Mouse (Mus musculus) heart, postnatal 14 days (tissue): ENCODE measurements around the gene Fhit. TPM values are rescaled to one million over a fixed set of nuclear protein-coding genes. Genes with fewer than 3 reads are reported as not detected.

Experiments
- DNase-seq, 2 experiments: peaks; one replicate each; pipeline ENCODE4 v3.0.0; 2021 to 2022
- intact Hi-C: fragments of 180-260 bp; cut with DNase I; formaldehyde crosslinking; loops from one replicate; pipeline ENCODE4 v1.15.1; 2025
- total RNA-seq, 2 experiments: library from RNA; stranded (reverse); gene quantifications; 2 replicates each; pipeline ENCODE4 v1.2.3; 2021

Gene Fhit
- total RNA-seq, 2 experiments from 2014 or later: 4.3 to 7.1 TPM

DNA sequence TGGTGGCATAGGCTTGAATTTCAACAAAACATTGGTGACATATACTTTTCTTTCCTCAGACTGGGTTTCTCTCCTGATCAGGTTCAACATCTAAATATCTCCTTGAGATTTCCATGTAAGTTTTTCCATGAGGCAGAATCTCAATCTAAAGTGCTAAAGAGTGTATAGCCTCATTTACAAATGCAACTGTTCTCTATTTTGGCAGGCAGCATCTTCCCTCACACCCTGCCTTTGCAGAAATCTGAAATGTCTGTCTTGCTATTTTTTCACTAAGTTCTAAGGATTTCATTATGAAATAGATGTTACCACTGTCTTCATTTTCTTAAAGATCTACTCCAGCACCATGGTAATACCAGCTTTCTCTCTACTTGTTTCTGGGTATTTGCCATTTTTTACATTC is 1368.4 kb downstream of the Fhit start:
- DNase-seq: no peak
- intact Hi-C loops: no loop called here

GRCm38 (mm10) chr14:9788402-9788950 is 1373.4 kb downstream of the Fhit start:
- no peak for DNase-seq
- intact Hi-C loops: no loop called here

DNA sequence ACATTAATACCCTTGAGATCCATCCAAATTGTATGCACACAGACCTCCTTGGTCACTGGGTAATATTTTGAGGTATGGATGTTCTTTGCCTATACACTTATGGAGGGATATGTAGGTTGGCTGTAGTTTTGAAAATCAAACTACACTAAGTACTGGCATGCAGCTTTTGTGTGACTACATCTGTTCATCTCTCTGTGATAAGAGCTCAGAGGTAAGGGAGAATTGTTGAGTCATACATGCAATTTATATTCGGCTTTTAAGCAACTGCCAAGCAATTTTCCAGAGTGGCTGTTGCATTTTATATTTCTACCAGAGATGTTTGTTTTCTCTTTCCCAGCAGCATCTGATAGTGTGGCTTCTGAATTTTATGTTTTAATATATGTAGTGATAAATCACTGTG is 1374.4 kb downstream of the Fhit start:
- intact Hi-C loops: no loop called here
- DNase-seq: no peak

DNA sequence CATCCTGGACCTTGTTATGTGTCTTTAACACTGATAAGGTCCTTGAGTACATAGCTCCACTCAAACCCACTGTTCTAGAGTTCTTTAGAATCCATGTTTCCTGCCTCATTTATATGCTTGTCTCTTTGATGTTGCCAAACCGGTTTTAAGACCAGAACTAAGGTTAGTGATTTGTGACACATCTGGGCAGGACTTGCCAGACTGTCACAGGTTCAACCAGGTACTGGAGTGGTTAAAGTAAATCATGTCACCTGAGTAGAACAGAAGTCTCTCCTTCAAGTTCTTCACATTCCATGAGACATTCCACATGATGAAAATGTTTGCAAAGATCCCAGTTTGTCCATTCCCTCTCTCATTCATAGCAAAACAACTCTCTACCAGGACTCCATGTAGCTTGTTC is 1376.0 kb downstream of the Fhit start:
- intact Hi-C loops: no loop called here
- no peak for DNase-seq

GRCm38 (mm10) chr14:9751341-9751740 is 1410.5 kb downstream of the Fhit start:
- DNase-seq: no peak
- intact Hi-C loops: no loop called here

DNA sequence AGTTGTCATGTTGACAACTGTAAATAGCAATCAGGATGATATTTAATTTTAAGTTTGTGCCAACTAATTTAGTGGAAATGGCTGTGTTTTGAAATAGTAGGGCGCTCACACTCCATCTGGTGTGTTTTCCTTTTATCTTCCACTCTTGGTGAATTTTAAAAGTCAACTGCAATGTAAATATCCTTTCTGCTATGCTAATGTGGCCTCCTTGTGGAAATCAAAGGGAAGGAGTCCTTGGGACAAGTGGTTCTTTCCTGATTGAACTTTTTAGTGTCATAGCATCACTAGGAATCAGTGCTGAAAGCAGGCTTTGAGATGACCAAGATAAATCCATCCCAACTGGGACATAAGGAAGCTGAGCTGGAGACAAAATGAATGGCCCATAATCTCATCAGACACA is 1413.1 kb downstream of the Fhit start:
- no peak for DNase-seq
- intact Hi-C loops: no loop called here

GRCm38 (mm10) chr14:9721917-9722472 is 1439.8 kb downstream of the Fhit start:
- DNase-seq: no peak
- intact Hi-C loops: no loop called here

- DNase-seq: no peak
- intact Hi-C loops: no loop called here
Measured at GRCm38 (mm10) chr14:9698621-9699020, 1463.2 kb downstream of the Fhit start.

- DNase-seq: no peak
- intact Hi-C loops: no loop called here
Measured at GRCm38 (mm10) chr14:9697101-9697500, 1464.7 kb downstream of the Fhit start.

DNA sequence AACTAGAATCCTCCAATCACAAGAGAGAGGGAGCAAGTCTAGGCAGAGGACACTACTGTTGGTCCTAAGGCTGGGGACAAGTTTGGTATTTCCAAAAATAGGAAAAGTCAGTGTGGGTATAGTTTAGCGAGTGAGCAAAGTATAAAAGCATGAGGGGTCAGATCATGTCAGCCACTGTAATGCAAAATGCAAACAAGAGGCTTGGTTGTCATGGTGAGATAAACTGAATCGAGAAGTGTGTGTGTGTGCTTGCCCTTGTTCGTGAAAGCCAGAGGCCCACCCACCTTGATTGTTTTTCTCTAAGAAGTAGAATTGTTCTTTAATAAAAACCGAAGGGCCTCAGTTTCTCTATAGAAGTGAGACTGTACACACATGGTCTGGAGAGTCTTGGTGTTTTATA is 1465.8 kb downstream of the Fhit start:
- intact Hi-C loops: no loop called here
- DNase-seq: no peak

DNA sequence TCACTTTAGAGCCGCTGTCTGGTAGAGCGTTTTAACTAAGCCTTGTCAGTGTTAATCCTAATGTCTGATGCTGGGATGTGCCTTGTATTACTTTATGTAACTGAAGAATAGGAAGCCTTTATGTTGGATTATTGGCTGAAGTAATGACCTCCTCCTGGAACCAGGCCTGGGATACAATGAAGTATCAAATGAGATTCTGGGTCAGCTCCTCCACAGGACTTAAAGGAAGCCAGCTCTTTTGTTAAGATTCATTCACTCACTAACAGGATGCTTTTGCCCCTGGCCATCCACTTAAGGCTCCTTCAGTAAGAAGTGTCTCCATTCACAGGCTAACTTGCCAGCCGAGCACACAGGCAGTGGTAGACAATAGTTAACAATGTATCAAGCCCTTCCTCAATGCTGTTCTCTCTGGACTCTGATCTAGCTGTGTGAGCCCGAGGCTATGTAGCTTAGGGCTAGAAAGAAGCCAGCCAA is 1466.6 kb downstream of the Fhit start:
- intact Hi-C loops: no loop called here

GRCm38 (mm10) chr14:9688664-9689257 is 1473.1 kb downstream of the Fhit start:
- intact Hi-C loops: no loop called here
- no peak for DNase-seq

More for the DNA sequence above, 1466.6 kb downstream of the Fhit start:
- no peak for DNase-seq

GRCm38 (mm10) chr14:9684362-9684761 is 1477.5 kb downstream of the Fhit start:
- no peak for DNase-seq
- intact Hi-C loops: no loop called here

- intact Hi-C loops: no loop called here
- no peak for DNase-seq
Measured at GRCm38 (mm10) chr14:9672728-9673127, 1489.1 kb downstream of the Fhit start.

DNA sequence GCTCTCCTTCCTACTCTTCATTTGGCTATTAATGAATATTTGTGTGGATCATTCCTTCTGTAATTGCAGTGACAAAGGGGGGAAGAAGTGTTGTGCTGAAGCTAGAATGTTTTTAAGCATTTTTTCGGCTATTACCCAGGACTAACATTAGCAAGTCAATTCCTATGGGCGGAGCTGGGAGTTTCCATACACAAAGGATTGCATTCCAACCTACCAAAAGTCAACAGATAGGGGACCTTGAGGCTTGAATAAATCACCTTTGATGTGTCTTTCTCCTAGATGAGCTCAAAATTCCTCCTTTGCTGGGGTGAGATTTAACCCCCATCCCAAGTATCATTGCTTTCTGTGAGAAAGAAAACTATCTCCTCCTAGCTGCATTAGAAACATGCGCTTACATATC is 1490.1 kb downstream of the Fhit start:
- intact Hi-C loops: no loop called here
- no peak for DNase-seq

DNA sequence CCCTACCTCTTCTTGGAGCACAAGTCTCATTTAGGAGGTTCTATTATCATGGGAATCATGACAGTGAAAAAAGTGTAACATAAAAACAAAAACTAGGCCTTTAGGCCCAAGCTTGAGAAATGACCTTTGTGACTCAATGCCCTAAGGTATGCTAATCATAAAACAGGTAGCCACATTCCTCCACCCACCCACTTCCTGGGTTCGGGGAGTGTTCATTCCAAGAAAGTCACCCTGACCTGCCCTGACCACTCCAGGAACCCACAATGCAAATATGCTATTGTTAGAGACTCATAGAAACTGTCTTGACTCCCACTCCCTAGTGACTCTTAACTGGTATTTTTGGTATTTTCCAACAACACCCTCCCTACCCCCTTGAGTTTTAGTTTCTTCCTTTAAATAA is 1492.1 kb downstream of the Fhit start:
- DNase-seq: no peak
- intact Hi-C loops: no loop called here

DNA sequence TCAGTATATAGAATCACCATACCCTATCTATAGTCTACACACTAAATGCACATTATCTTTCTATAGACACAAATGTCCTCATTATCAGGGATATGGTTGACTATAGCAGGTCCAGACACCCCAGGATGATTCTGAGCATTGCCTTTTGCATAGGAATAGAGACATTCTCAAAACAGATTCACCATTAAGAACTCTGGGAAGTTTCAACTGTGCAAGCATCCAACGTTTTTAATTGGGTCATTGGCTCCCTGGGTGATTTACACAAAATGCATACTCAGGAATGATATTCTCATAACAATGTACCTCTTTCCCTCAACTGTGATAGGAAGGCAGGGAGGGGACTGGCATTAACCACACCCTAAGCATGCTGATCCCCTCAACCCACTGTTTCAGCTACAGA is 1503.4 kb downstream of the Fhit start:
- no peak for DNase-seq
- intact Hi-C loops: no loop called here

GRCm38 (mm10) chr14:9651417-9651816 is 1510.4 kb downstream of the Fhit start:
- DNase-seq: no peak
- intact Hi-C loops: no loop called here

DNA sequence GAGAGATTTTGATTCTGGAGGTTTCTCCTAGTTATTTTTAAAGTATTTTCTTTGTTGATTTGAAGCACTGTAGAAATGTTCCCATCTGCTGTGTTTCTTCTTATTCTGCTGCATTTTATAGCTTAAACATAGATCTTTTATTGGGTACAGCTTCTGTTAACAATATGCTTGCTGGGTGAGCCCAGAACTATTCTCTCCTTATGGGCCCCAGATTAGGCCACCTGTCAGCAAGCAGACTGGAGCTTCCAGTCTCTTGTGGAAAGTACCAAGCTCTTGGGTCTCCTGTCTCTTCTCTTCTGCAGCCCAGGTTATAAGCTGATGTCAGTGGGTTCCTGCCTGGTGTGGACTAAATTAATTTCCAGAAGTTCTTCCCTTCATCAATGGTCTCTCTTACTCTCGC is 1513.4 kb downstream of the Fhit start:
- no peak for DNase-seq
- intact Hi-C loops: no loop called here

DNA sequence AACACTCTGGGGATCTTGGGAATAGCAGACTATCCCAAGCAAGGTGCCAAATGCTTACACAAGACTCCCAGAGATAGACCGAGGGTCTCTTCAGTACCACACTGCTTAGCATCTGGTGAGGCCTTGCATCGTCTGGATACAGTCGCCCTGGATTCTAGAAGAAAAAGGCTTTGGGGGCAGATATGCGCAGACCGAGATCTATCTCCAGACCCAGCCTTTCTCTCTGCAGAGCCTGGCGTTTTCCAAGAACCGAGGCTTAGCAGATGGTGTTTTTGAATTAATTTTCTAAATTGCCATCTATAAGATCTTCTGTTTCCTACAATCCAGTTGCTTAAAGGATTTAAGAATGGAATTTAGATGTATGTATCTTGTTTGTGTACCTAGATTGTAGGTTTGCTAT is 1515.6 kb downstream of the Fhit start:
- no peak for DNase-seq
- intact Hi-C loops: no loop called here

DNA sequence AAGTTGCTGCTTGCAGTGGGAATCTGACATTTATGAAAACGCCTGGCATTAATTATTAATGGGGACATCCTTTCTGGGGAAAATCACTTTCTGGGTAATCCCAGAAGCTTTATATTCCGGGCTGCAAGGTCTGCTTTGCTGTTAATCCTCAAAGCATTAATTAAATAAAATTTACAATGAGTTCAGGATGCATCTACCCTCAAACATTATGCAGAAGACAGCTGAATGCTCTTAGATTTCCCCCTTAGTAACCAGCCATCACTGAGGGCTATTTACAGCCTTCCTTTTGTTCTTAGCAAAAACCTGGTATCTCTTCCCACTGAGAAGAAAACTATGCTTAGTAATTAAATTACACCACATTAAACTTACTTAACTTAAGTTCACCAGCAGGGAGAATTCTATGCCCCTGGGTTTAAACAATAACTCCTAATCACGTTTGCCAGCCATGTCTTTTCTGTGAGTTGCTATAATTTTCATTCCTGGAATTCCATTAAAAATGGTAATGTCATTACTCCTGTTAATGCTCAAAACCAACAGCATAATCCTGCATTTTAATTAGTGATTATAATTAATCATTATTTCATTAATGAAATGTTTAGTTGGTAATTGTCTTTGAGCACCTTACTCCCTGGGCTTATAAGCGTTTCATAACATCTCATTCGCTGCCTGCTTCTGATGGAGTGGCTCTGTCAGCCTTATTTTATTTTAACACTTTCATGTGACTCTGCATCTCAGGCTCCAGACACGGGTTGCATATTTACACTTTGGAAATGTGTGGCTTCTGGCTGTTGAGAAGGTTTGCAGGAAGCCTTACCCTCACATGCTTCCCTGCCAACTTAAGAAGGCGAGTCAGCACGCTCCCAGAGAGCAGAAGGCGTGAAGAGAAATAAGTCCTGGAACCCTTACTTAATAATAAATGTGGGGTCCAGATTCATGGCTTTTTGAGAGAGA is 1517.3 kb downstream of the Fhit start:
- intact Hi-C loops: no loop called here
- no peak for DNase-seq
